Mouse (Mus musculus) spleen, postnatal 10 days (tissue): ENCODE results near the gene Tmem144.

Experiments
- DNase-seq, 2 experiments: peaks; one replicate each; pipeline ENCODE4 v3.0.0; 2021 to 2022; ENCODE audit warnings: low spot score in 2 of 2

Tmem144 gene

GRCm38 (mm10) chr3:79852654-79853166 lies at the start of gene Tmem144:
Gene Tmem144 (minus strand): TSS chr3:79852773.
- no peak for DNase-seq

DNA sequence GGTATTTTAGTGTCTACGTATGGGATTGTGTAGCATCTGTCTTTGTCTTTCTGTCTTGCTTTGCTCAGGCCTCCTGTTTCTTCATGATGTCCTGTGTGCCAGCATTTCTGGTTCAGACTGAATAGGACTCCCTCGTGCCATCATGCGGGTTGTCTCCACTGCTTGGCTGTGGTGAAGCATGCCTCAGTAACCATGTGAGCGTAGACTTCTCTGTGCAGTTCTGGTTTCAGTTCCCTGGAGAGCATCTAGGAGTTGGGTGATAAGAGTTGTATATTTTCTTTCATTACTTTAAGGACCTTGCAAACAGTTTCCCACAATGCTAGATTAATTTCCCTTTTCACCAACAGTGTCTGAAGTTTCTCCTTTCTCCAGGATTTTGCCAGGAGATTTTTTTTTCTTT lies 49.2 kb upstream of the Tmem144 start:
- no peak for DNase-seq

DNA sequence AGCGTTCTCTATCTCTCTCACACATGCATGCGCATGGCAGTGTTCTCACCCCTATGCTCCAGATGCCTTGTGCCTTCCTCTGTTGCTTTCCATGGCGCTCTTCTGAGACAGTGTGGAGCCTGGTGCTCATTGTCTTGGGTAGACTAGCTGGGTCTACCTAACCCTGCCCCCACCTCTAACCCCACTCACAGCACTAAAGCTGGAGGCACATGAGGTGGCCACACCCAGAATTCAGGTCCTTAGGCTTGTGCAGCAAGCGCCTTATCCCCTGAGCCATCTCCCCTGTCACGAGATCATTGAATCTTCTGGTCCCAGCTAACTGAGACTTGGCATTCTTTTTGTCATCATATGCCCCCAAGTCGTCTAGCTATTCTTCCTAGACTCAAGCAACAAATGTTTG lies 48.7 kb upstream of the Tmem144 start:
- DNase-seq = no peak

- no peak for DNase-seq
These were observed 47.9 kb upstream of the Tmem144 start for GRCm38 (mm10) chr3:79900502-79900901.

GRCm38 (mm10) chr3:79899906-79900305 lies 47.3 kb upstream of the Tmem144 start:
- DNase-seq = no peak

GRCm38 (mm10) chr3:79898514-79898913 lies 45.9 kb upstream of the Tmem144 start:
- no peak for DNase-seq

DNA sequence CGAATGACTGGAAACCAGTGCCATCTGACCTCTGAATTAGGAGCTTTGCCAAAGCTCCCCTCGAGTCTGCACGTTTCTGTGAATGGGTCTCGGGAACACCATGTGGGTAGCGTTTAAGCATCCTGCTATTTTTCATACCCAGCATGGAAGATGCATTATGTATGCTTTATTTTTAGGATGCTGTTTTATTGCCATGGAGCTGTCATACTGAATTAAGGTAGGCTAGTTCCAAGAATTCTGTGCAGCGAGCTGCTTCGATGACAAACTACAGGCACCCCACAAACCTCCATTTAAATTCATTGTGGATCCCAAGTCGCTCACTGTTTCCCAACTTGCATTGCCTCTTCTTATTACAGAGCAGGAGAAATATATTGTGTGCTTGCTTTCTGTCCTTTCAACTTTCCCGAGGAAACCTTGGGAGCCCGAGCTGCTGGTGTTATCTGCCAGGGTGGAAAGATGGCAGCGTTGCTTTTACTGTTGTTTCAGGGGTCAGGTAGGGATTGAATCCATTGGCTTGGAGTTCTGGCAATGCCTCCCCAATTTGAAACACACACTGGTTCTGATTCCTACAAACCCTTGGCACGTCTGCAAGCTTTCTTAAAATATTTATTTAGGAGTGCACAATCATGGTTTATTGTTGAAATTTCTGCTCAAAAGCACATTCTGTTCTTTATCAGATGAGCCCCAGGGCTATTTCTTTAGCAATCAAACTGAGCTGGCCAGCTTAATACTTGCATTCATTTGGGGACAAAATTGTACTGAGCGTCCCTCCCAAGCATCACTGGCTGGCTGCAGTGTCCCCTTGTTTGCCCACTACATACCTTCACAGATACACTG lies 45.2 kb upstream of the Tmem144 start:
- no peak for DNase-seq

GRCm38 (mm10) chr3:79887966-79888365 lies 35.4 kb upstream of the Tmem144 start:
- DNase-seq = no peak

DNA sequence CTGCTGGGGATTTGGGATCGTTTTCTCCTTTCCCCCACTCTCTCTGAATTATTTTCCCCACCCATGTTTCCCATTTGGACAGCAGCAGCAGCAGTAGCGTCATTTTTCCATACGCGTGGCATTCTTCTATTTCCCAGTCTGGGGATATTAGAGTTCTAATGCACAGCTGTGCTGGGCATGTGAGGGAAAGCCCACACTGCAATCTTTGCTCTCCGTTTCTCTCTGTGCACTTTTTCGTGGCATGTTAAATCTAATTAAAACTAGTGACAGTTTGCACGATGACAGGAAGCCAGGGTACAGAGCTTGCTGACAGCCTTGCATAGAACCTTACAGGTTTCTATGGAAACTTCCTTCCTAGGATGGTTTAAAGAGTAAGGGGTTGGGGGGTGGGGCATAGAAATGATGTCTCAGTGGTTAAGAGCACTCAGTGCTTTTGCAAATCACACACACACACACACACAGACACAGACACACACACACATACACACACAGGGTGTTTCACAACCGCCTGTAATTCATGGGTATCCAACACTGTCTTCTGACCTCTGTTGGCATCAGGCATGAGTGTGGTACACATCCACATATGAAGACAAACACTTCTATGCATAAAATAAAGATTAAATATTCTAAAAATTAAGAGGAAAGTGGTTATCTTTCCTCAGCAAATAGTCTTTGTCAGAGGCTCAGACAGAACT lies 34.7 kb upstream of the Tmem144 start:
- no peak for DNase-seq

DNA sequence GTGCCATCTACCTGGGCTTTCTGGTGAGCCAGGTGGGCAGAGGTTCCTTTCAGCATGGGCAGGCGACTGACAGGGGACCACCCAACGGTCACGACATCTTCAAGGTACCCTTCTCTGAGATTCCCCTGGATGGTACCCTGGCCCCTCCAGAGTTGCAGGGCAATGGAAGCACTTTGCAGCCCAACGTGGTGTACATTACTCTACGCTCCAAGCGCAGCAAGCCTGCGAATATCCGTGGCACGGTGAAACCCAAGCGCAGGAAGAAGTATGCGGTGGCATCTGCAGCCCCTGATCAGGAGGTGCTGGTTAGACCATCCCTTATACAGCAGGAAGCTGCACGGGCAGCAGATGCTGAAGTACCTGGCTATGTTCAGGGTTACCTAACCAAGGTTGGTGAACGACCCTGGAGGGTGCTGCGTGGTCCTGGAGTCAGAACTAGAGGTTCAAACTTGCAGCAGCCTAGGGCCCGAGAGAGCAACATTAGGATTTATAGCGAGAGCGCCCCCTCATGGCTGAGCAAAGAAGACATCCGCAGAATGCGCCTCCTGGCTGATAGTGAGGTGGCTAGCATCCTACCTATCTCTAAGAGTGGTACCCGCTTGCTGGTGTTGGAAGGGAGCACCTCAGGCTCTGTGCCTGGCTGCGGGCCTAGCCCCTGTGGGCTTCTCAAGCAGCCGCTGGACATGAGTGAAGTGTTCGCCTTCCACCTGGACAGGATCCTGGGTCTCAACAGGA lies 34.0 kb upstream of the Tmem144 start:
- peak in 1 of 2 experiments; percentile 43 for DNase-seq

- DNase-seq = no peak
These were observed 33.2 kb upstream of the Tmem144 start for GRCm38 (mm10) chr3:79885686-79886356.

GRCm38 (mm10) chr3:79884761-79885189 lies 32.2 kb upstream of the Tmem144 start:
- peak in 1 of 2 experiments; percentile 55 for DNase-seq

DNA sequence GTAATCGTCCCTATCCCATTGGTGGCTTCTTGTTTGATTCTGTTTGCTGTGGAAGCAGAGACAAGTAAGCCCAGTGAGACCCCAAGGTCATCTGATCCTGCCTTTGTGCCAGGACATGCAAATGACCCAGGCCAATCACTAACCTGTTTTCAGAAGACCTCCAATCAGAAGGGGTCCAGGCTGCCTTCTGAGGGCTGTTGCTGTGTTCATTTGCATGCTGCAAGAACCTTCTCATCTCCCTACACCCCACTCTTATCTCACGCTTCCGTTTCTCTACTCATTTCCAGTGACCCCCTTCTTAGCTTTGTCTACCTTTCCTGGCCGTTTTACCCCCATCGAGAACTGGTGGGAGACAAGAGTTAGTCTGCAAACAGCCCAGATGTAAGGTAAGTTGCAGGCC lies 31.7 kb upstream of the Tmem144 start, which contains the start of gene Fam198b:
Gene Fam198b, plus strand, starts transcription at position 229 of the 400 bp plus-strand sequence.
- DNase-seq = no peak

GRCm38 (mm10) chr3:79883092-79883491 lies 30.5 kb upstream of the Tmem144 start:
- DNase-seq = peak in 1 of 2 experiments; percentile 61

GRCm38 (mm10) chr3:79881645-79882044 lies 29.1 kb upstream of the Tmem144 start:
- DNase-seq = no peak

DNA sequence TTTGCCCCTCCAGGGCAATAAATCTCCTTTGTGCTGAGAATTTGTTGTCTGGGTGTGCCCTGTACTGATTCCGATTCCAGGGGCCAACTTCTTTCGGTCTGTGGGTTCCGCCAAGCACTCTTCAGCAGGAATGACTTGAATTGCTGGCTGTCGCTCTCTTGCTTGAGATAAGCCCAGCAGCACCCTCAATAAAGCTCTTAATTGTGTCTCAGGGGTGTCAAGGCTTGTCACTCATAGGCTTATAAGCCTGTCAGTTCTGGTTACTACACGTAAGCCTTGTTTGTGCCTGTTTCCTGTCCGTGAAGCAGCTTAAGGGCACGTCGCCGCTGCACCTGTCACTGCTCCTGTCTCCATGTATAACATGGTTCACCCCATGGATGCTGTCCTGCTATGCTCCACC lies 26.7 kb upstream of the Tmem144 start:
- no peak for DNase-seq

- no peak for DNase-seq
These were observed 25.8 kb upstream of the Tmem144 start for GRCm38 (mm10) chr3:79878350-79878749.

DNA sequence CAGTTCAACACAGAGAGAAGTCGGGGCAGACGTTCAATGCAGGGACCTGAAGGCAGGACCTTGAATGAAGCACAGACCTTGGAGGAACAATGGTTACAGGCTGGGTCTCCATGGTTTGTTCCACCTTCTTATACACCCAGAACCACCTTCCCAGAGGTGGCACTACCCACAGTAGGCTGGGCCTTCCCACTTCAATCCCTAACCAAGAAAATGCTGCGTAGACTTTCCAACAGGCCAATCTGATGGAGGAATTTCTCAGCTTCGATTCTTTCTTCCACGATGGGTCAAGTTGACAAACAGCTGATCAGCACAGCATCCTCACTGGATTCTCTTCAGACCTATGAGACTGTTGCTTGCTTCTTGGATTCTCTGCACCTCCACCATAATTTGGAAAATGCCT lies 22.9 kb upstream of the Tmem144 start:
- DNase-seq = no peak

- DNase-seq = no peak
These were observed 14.6 kb upstream of the Tmem144 start for GRCm38 (mm10) chr3:79867121-79867709.

- no peak for DNase-seq
These were observed 14.0 kb upstream of the Tmem144 start for GRCm38 (mm10) chr3:79866526-79866925.

- DNase-seq = no peak
These were observed 13.5 kb upstream of the Tmem144 start for GRCm38 (mm10) chr3:79866089-79866488.
